In the genomic region with DNA sequence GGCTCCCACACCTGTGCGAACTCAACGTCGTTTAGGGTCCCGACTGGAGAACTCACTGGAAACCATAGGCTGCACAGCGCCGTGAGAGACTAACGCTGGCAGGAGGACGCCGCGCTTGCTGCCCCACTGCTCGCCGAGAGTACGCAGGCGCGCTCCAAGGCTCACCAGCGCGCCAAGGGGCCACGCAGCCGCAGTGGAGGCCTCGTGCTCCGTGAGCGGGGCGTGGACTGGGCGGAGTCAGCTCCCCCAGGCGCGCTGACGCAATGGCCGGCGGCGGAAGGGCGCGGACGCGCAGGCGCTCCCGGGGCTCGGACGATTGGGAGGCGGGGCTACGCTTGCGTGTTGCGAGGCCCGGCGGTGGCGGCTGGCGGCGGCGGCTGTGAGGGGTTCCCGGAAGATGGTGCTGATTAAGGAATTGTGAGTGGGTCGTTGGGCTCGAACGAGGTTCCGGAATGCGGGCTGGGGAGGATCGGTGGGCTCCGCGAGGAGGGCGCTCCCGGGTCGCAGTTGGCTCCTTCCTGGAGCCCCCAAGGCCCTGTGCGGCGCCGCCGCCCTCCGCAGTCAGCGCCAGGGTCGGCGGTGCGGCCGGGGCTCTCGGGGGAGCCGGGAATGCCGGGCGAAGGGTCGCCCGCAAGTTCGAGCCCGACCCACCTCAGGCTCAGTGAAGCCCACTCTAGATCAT, we compare ENCODE assay signal across 7 mouse cellular contexts. TPM values are rescaled to one million over a fixed set of nuclear protein-coding genes. Genes with fewer than 3 reads are reported as not detected.
DNase-seq lines count a peak whose midpoint lies in the region; ATAC-seq and TF ChIP-seq lines count a peak whose summit lies in the region.

A gene (plus strand): TSS at position 347 of the 682 bp plus-strand sequence.

- peaks cover 13% of the 10 kb centered on the region for H3K4me1 ChIP-seq in embryonic facial prominence, embryonic 12.5 days
- H3K4me1 ChIP-seq in kidney, adult 2 months (ENCODE audit: control insufficient read depth, insufficient read depth, low read length): peaks cover 14% of the 10 kb centered on the region
- H3K4me1 ChIP-seq in limb, embryonic 12.5 days (replicated peaks): peaks cover 12% of the 10 kb centered on the region
- H3K4me1 ChIP-seq in midbrain, embryonic 15.5 days: peaks cover 22% of the 10 kb centered on the region
- peaks cover 5% of the 10 kb centered on the region; the same call in 1 of the 2 replicates for H3K4me1 ChIP-seq in spleen, adult 2 months (ENCODE audit: control insufficient read depth, insufficient read depth, insufficient read length)

- peak; percentile 89 for TF ChIP-seq POLR2A in kidney, adult 2 months (IDR thresholded peaks at IDR 0.05; ENCODE audit: low read depth, low read length)
- TF ChIP-seq POLR2A in spleen, adult 2 months (IDR thresholded peaks at IDR 0.05; ENCODE audit: low read depth, low read length): peak; percentile 31

- under 1% methylated on average over 72 of the region's 78 CpGs for WGBS in embryonic facial prominence, embryonic 12.5 days
- under 1% methylated on average over 77 of the region's 78 CpGs for WGBS in kidney, adult 2 months
- WGBS in limb, embryonic 12.5 days: under 1% methylated on average over 75 of the region's 78 CpGs
- under 1% methylated on average over 72 of the region's 78 CpGs for WGBS in midbrain, embryonic 15.5 days
- WGBS in spleen, adult 2 months: under 1% methylated on average over 77 of the region's 78 CpGs

- H3K9ac ChIP-seq in embryonic facial prominence, embryonic 12.5 days: peak within 1 kb of the TSS; percentile 92
- peak within 1 kb of the TSS; percentile 93 for H3K9ac ChIP-seq in limb, embryonic 12.5 days (replicated peaks)
- H3K9ac ChIP-seq in midbrain, embryonic 15.5 days: peak within 1 kb of the TSS; percentile 94

- ATAC-seq in embryonic facial prominence, embryonic 12.5 days (ENCODE audit: insufficient number of reproducible peaks, insufficient read depth, low FRiP score, low TSS enrichment): peak; percentile 97
- ATAC-seq in limb, embryonic 12.5 days (ENCODE audit: insufficient number of reproducible peaks, insufficient read depth, low FRiP score, low TSS enrichment, low read depth): peak; percentile 92
- ATAC-seq in midbrain, embryonic 15.5 days (replicated peaks): peak; percentile 99

- H3K27ac ChIP-seq in embryonic facial prominence, embryonic 12.5 days: peak within 1 kb of the TSS; percentile 89
- H3K27ac ChIP-seq in kidney, adult 2 months (ENCODE audit: insufficient read depth, low read depth, low read length): peak within 1 kb of the TSS; percentile 91
- H3K27ac ChIP-seq in limb, embryonic 12.5 days: peak within 1 kb of the TSS; percentile 89
- H3K27ac ChIP-seq in midbrain, embryonic 15.5 days: peak within 1 kb of the TSS; percentile 90
- peak within 1 kb of the TSS; percentile 69 for H3K27ac ChIP-seq in spleen, adult 2 months (ENCODE audit: insufficient read depth, low read length)

- H3K4me3 ChIP-seq in embryonic facial prominence, embryonic 12.5 days: peak within 1 kb of the TSS; percentile 97
- H3K4me3 ChIP-seq in kidney, adult 2 months (ENCODE audit: insufficient read depth, low read depth, low read length): peak within 1 kb of the TSS; percentile 86
- peak within 1 kb of the TSS; percentile 96 for H3K4me3 ChIP-seq in limb, embryonic 12.5 days (replicated peaks)
- H3K4me3 ChIP-seq in midbrain, embryonic 15.5 days: peak within 1 kb of the TSS; percentile 96
- H3K4me3 ChIP-seq in spleen, adult 2 months (ENCODE audit: extremely low read depth, insufficient read depth, insufficient read length): peak within 1 kb of the TSS; percentile 87

- peak; percentile 99 for DNase-seq in adrenal gland, postnatal 25 days
- DNase-seq in heart, adult 18-20 months: peak; percentile 98 to 99
- peak; percentile 98 for DNase-seq in kidney, adult 2 months
- peak; percentile 90 to 99 for DNase-seq in spleen, adult 2 months (ENCODE audit: low read depth in 1 of 2, low spot score in 2 of 2)

- no peaks in the 10 kb centered on the region for H3K27me3 ChIP-seq in embryonic facial prominence, embryonic 12.5 days
- H3K27me3 ChIP-seq in kidney, adult 2 months (replicated peaks; ENCODE audit: control insufficient read depth, insufficient read depth, low read length): no peaks in the 10 kb centered on the region
- no peaks in the 10 kb centered on the region for H3K27me3 ChIP-seq in limb, embryonic 12.5 days
- H3K27me3 ChIP-seq in midbrain, embryonic 15.5 days (replicated peaks): no peaks in the 10 kb centered on the region
- no peaks in the 10 kb centered on the region for H3K27me3 ChIP-seq in spleen, adult 2 months (ENCODE audit: control insufficient read depth, insufficient read depth, low read length)

- peak within 1 kb of the TSS; percentile 77 for H3K4me2 ChIP-seq in embryonic facial prominence, embryonic 12.5 days (replicated peaks)
- H3K4me2 ChIP-seq in limb, embryonic 12.5 days: peak within 1 kb of the TSS; percentile 74
- H3K4me2 ChIP-seq in midbrain, embryonic 15.5 days: peak within 1 kb of the TSS; percentile 75

- no peaks in the 10 kb centered on the region for H3K9me3 ChIP-seq in embryonic facial prominence, embryonic 12.5 days
- H3K9me3 ChIP-seq in limb, embryonic 12.5 days: 0 out of 2 replicates have a peak, but pooled peaks cover 2% of the 10 kb centered on the region
- no peaks in the 10 kb centered on the region for H3K9me3 ChIP-seq in midbrain, embryonic 15.5 days

- no peak for TF ChIP-seq CTCF in kidney, adult 2 months (conservative IDR thresholded peaks at IDR 0.05; ENCODE audit: insufficient read depth, insufficient read length, low read depth, low read length)
- no peak for TF ChIP-seq CTCF in spleen, adult 2 months (IDR thresholded peaks at IDR 0.05; ENCODE audit: extremely low read depth, insufficient read depth, insufficient read length, insufficient replicate concordance)

- H3K36me3 ChIP-seq in embryonic facial prominence, embryonic 12.5 days: 0 out of 2 replicates have a peak, but pooled peaks cover 11% of the 10 kb centered on the region
- no peaks in the 10 kb centered on the region for H3K36me3 ChIP-seq in kidney, adult 2 months (ENCODE audit: control insufficient read depth, insufficient read depth, low read length)
- H3K36me3 ChIP-seq in limb, embryonic 12.5 days: peaks cover 19% of the 10 kb centered on the region
- no peaks in the 10 kb centered on the region for H3K36me3 ChIP-seq in midbrain, embryonic 15.5 days (replicated peaks)
- H3K36me3 ChIP-seq in spleen, adult 2 months (ENCODE audit: control insufficient read depth, insufficient read depth, low read length): peaks cover 2% of the 10 kb centered on the region; the same call in 1 of the 2 replicates

RNA-seq across cellular contexts. Expression of the gene that starts here (rescaled TPM):
- total RNA-seq in adrenal gland, postnatal 25 days (2021): 72.4 and 77.8 TPM in 2 replicates
- polyA plus RNA-seq in embryonic facial prominence, embryonic 12.5 days (2016; fragmentation: Nextera tagmentation; extraction: Ambion mirVana): 113 and 116 TPM in 2 replicates
- total RNA-seq in heart, adult 18-20 months (2021): 10 to 100 TPM; 41.2 to 42.1 TPM
- 47.4 and 54.1 TPM in 2 replicates for polyA plus RNA-seq in kidney, adult 2 months (2012; rRNA removed)
- polyA plus RNA-seq in limb, embryonic 12.5 days (2016; fragmentation: Nextera tagmentation; extraction: Ambion mirVana): 111 and 114 TPM in 2 replicates
- 98.0 and 102 TPM in 2 replicates for polyA plus RNA-seq in midbrain, embryonic 15.5 days (2015; fragmentation: Nextera tagmentation; extraction: Ambion mirVana)
- 24.4 and 25.5 TPM in 2 replicates for polyA plus RNA-seq in spleen, adult 2 months (2012; rRNA removed)

Comparison
In these comparisons a context has a peak if more than half of its experiments do, and no peak if none do; other contexts are left out.
1. Peak in every context shown above with its lines: DNase-seq, ATAC-seq, H3K4me3 ChIP-seq and H3K27ac ChIP-seq.